Mouse (Mus musculus) granulocyte monocyte progenitor cell, adult 5-6 weeks (primary cell): ENCODE data around the gene Rnf169. TPM values are rescaled to one million over a fixed set of nuclear protein-coding genes. Genes with fewer than 3 reads are reported as not detected.
A peak's percentile ranks its signal among the peaks of the same experiment; 100 is the strongest.
"Not testable (repeated sequence)": the region's sequence is repeated elsewhere in the genome, so short reads cannot be mapped to it uniquely, and the experiment has no call there.

ENCODE experiments used
- ATAC-seq: replicated peaks from 2 replicates; pipeline ENCODE4 v1.8.0; 2016; ENCODE audit warnings: mild to moderate bottlenecking, moderate TSS enrichment, inconsistent platforms; ENCODE audit not compliant: poor library complexity, severe bottlenecking
- total RNA-seq, 2 experiments: library from RNA; stranded (forward) in 1 of 2; stranded (reverse) in 1 of 2; fragments of 200-712, 200-1000 nt in 1 of 2; fragments of >200 nt in 1 of 2; fragmentation: Nextera tagmentation in 1 of 2; gene quantifications; 2 replicates each; pipeline ENCODE4 v1.2.3; 2014 to 2017

Gene Rnf169
- total RNA-seq, 2 experiments from 2014 or later = 15.2 to 17.9 TPM

GRCm38 (mm10) chr7:99956095-99956494 lies 24.2 kb downstream of the Rnf169 start:
- peak; percentile 88 for ATAC-seq

GRCm38 (mm10) chr7:99954212-99954611 lies 26.0 kb downstream of the Rnf169 start:
- ATAC-seq = no peak

- no peak for ATAC-seq
Observed at GRCm38 (mm10) chr7:99953442-99954098, 26.7 kb downstream of the Rnf169 start.

GRCm38 (mm10) chr7:99947329-99947728 lies 32.9 kb downstream of the Rnf169 start:
- ATAC-seq = peak; percentile 70

DNA sequence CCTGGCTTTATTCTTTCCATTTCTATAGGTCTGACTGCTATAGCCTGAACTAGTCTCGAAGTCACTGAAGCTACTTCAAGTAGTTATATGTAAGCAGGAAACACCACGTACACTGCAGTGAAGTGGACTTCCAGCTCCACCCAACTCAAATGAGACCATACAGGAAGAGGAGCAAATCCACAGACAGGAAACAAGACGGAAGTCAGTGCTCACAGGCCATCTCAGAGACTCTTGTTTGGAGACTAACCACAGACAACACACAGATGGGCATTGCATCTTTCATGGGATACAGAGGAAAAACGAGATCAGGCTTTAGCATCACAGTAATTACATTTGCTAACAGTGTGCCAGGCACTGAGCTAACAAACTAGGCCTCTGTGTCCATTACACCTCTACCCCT lies 33.9 kb downstream of the Rnf169 start:
- 0 out of 2 replicates have a peak, but pooled peaks have one; percentile 5 for ATAC-seq

DNA sequence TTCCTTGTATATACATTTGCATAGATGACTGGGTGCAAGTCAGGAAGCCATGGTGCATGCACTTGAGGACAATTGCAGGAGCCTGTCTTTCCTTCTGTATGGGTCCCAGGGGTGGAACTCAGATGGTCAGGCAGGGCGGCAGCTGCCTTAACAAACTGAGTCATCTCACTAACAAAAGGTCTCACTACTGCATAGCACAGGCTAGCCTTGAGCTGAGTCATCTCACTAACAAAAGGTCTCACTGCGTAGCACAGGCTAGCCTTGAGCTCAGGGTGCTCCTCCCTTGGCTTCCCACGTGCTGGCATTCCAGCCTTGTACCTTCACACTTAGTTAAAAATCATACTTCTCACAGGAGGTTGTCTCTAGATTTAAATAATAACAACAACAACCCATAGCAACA lies 34.3 kb downstream of the Rnf169 start:
- ATAC-seq = no peak

DNA sequence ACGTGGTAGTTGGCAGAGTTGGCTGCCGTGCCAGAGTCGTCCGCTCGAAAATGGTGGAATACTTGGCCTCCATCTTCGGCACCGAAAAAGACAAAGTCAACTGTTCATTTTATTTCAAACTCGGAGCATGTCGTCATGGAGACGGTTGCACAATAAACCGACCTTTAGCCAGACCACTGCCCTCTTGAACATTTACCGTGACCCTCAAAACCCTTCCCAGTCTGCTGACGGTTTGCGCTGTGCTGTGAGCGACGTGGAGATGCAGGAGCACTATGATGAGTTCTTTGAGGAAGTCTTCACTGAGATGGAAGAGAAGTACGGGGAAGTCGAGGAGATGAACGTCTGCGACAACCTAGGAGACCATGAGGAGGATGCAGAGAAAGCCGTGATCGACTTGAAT lies 35.2 kb downstream of the Rnf169 start:
- ATAC-seq = not testable (repeated sequence)

- ATAC-seq = no peak
Observed at GRCm38 (mm10) chr7:99944520-99944919, 35.7 kb downstream of the Rnf169 start.

GRCm38 (mm10) chr7:99940669-99941068 lies 39.6 kb downstream of the Rnf169 start:
- ATAC-seq = no peak

GRCm38 (mm10) chr7:99935758-99936157 lies 44.5 kb downstream of the Rnf169 start:
- no peak for ATAC-seq

DNA sequence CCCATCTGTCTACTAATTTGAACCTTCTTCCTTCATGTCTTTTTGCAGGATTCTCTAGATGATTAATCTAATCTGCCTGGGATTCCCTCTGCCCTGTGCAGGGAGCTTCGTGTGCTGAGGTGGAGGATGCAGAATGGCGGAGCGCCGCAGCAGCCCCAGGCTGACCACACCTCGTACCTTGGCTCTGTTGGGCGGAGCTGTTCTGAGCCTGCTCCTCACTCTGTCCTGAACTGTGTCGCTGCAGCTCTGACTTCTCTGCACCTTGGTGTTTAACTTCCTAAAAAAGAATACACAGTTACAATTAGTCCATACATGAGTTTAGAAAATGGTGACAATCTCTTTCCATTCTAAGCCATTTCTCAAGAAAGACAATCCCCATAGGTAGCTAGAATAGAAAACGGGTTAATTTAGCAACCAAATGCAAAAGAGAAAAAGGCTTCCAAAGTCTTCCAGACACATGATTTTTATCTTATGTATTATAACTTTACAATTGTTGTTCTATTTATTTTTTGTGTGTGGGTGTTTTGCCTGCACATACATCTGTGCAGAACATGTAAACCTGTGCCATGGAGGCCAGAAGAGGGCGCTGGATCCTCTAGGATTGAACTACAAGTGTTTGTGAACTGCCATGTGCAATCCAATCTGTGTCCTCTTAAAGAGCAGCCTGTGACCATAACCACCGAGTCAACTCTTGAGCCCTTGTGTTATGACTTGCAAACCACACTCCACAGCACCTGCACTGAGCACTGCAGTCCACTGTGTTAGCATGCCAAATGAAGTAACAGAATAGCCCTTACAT lies 53.1 kb downstream of the Rnf169 start:
- no peak for ATAC-seq

- ATAC-seq = no peak
Observed at GRCm38 (mm10) chr7:99920416-99920815, 59.8 kb downstream of the Rnf169 start.

DNA sequence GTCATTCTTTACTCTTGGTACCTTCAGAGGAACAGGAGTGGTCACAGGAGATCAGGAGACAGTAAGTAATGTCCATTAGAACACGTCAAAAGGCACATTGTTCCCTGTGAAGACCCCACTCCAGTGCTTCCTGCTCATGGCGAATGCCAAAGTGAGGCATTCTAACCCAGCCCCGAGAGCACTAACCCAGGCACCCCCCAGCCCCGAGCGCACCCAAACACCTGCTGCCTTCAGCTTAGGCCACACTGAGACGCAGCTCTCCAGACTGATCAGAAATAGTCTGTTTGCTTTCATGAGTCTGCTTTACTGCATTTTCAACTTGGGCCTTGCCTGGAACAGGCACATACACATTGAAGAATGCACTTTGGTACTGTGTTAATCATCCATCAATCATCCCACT lies 60.3 kb downstream of the Rnf169 start:
- ATAC-seq = no peak

DNA sequence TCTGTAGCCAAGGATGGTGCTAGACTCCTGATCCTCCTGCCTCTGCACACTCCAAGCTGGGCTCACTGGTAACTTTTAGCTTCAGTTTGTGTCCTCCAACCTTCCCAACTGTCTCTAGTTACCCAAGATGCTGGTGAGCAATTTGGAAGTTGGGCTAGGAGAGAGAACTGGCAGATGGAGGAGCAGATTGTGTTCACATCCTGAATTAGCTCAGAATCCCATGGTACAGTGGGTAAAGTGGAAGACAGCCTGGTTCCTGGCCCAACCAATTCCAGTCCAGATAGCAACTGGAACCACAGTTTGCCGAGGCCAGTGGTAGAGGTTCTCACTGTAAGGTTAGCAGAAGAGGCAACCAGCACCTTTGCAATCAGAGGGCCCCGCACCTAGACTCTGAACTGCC lies 61.1 kb downstream of the Rnf169 start:
- no peak for ATAC-seq

- peak; percentile 40 for ATAC-seq
Observed at GRCm38 (mm10) chr7:99917320-99917844, 62.9 kb downstream of the Rnf169 start.

DNA sequence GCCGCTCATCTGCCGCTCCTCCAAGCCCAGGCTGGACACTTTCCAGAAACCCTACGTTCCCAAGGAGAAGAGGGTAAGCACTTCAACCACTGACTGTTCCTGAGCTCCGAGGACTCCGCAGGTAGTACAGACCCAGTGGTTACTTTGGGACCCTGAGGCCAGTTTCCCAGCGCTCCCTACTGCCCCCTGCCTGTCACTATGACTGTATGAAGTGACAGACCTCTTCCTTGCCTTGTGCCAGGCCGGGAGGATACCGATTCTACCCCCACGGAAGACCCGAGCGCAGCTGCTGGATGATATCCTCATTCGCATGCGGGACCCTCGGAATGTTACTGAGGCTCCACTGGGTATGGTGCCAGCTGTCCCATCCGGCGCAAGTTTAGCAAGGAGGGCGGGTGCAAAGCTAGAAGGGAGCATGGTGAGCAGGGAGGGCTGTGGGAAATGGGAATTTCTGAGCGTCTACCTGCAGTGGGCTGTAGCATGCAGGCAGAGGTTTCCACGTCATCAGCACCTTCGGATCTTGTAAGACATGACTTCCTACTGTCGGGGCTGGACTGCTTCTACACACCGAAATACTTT lies 63.4 kb downstream of the Rnf169 start:
- peak; percentile 59 for ATAC-seq

- no peak for ATAC-seq
Observed at GRCm38 (mm10) chr7:99915511-99915910, 64.7 kb downstream of the Rnf169 start.

DNA sequence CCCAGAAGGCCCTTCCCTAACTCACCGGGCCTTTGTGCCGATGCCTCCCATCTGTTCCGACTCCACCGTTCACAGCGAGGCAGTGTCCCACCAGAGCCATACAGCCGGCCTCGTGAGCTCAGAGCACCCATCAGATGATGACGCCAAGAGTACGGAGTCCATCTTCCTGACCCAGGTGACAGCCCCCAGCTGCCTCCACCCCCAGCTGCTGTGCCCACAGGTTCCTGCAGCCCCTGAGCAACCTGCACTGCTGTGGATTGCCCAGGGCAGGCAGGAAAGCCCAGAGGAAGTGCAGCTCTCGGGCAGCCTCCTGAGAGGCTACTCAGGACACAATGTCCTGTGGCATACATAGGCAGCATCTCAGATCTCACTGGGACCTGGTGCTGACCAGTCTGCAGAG lies 65.9 kb downstream of the Rnf169 start:
- ATAC-seq = no peak

GRCm38 (mm10) chr7:99911038-99911437 lies 69.2 kb downstream of the Rnf169 start:
- no peak for ATAC-seq

- ATAC-seq = no peak
Observed at GRCm38 (mm10) chr7:99907463-99907862, 72.8 kb downstream of the Rnf169 start.

DNA sequence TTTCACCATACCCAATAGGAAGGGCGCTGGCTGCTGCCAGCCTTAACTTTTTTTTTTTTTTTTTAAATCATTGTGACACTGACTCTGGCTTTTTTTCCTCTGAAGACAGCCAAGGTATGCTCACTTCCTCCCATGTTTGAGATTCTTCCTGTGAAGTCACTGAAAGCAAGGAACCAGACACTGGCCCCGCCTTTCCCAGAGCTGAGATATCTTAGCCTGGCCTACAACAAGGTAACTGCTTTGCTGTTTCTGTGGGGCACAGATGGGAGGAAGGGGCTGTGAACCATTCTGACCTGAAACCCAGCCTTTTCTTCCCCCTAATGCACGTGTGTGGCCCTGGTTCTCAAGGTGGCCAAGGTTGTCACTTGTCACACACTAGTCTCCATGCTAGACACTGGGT lies 73.9 kb downstream of the Rnf169 start:
- ATAC-seq = no peak
